In the genomic region with DNA sequence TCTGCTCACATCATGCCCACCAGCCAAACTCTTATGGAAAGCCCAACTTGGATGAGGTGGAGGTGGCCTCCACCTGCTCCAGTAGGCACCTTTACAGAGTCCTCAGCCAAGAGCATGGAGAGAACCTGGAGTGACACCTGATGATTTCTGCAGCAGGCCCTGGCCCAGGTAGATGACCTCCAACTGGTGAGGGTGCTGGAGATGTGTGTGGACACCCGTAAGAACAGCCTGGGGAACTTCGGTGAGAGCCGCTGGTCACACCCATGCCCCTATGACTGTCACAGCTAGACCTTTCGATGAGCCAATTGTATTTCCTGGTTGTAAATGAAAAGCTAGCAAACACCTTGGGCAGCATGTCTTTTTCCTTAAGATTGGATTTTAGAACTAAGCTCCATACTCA, we compare ENCODE assay signal across 25 mouse cellular contexts. TPM values are rescaled to one million over a fixed set of nuclear protein-coding genes. Genes with fewer than 3 reads are reported as not detected.
DNase-seq lines count a peak whose midpoint lies in the region; ATAC-seq lines count a peak whose summit lies in the region.
"Had no signal": no experiment of that assay in that cellular context is flagged by ENCODE, and none has a peak within 500 bp of the region (broad histone marks: within the 10 kb centered on the region; RNA-seq: fewer than 3 reads in every experiment).

No protein-coding gene starts in this region.

- H3K4me3 ChIP-seq in midbrain, embryonic 11.5 days (ENCODE audit: low read depth, low read length): no peak overlapping the region
- no peak overlapping the region for H3K4me3 ChIP-seq in midbrain, embryonic 14.5 days (replicated peaks; ENCODE audit: low read depth, low read length)
- H3K4me3 ChIP-seq in liver, embryonic 16.5 days (ENCODE audit: low read depth, low read length): no peak overlapping the region
- H3K4me3 ChIP-seq: forebrain, embryonic 12.5 days; forebrain, embryonic 15.5 days; heart, adult 2 months; heart, embryonic 10.5 days; heart, embryonic 13.5 days; hindbrain, embryonic 12.5 days; hindbrain, embryonic 15.5 days had no signal

- H3K4me2 ChIP-seq in midbrain, embryonic 11.5 days: no peak overlapping the region
- no peak overlapping the region for H3K4me2 ChIP-seq in midbrain, embryonic 14.5 days (ENCODE audit: low read length)
- H3K4me2 ChIP-seq in liver, embryonic 16.5 days (ENCODE audit: low read depth, low read length): peak overlapping the region; percentile 64; the same call in 1 of the 2 replicates
- H3K4me2 ChIP-seq: forebrain, embryonic 12.5 days; forebrain, embryonic 15.5 days; heart, embryonic 13.5 days; hindbrain, embryonic 12.5 days; hindbrain, embryonic 15.5 days had no signal

- H3K27me3 ChIP-seq in midbrain, embryonic 11.5 days (ENCODE audit: control insufficient read depth, insufficient read depth, low read length): no peaks in the 10 kb centered on the region
- H3K27me3 ChIP-seq in midbrain, embryonic 14.5 days (ENCODE audit: control insufficient read depth, insufficient read depth, low read length): no peaks in the 10 kb centered on the region
- no peaks in the 10 kb centered on the region for H3K27me3 ChIP-seq in liver, embryonic 16.5 days (ENCODE audit: control insufficient read depth, insufficient read depth, low read depth, low read length)
- H3K27me3 ChIP-seq: CH12.LX; forebrain, embryonic 12.5 days; forebrain, embryonic 15.5 days; heart, embryonic 13.5 days; hindbrain, embryonic 12.5 days; hindbrain, embryonic 15.5 days had no signal

- DNase-seq in heart, adult 11 months: peak; percentile 85
- DNase-seq in heart, postnatal 10 days: no peak
- peak; percentile 21 for DNase-seq in midbrain, embryonic 11.5 days (ENCODE audit: low spot score, missing footprints)
- no peak for DNase-seq in midbrain, embryonic 14.5 days
- DNase-seq in cerebellum, postnatal 36 days: no peak
- DNase-seq: adrenal gland, adult 2 months; adrenal gland, postnatal 14 days; B cell, adult 2 months; cerebellum, adult 11 months; cerebellum, adult 8-10 months; cerebellum, postnatal 10 days; gastrocnemius, postnatal 25 days; heart, adult 2 months had no signal

- WGBS in midbrain, embryonic 11.5 days: 92% methylated on average over 4 of the region's 4 CpGs
- 97% methylated on average over 4 of the region's 4 CpGs for WGBS in midbrain, embryonic 14.5 days
- WGBS in liver, embryonic 16.5 days (ENCODE audit: insufficient replicate concordance): 81% methylated on average over 4 of the region's 4 CpGs

- no peak overlapping the region for H3K27ac ChIP-seq in midbrain, embryonic 11.5 days (ENCODE audit: low read depth, low read length)
- no peak overlapping the region for H3K27ac ChIP-seq in midbrain, embryonic 14.5 days (replicated peaks; ENCODE audit: low read depth, low read length)
- H3K27ac ChIP-seq in liver, embryonic 16.5 days (ENCODE audit: low read length): no peak overlapping the region
- H3K27ac ChIP-seq: forebrain, embryonic 12.5 days; forebrain, embryonic 15.5 days; heart, adult 2 months; heart, embryonic 10.5 days; heart, embryonic 13.5 days; hindbrain, embryonic 12.5 days; hindbrain, embryonic 15.5 days had no signal

- intact Hi-C loops in heart, postnatal 10 days (cut with DNase I): no loop called here

- H3K36me3 ChIP-seq in midbrain, embryonic 11.5 days (ENCODE audit: control insufficient read depth, insufficient read depth, low read length): no peaks in the 10 kb centered on the region
- H3K36me3 ChIP-seq in midbrain, embryonic 14.5 days (ENCODE audit: control insufficient read depth, insufficient read depth, low read length): no peaks in the 10 kb centered on the region
- no peaks in the 10 kb centered on the region for H3K36me3 ChIP-seq in liver, embryonic 16.5 days (ENCODE audit: control insufficient read depth, insufficient read depth)
- H3K36me3 ChIP-seq: forebrain, embryonic 12.5 days; forebrain, embryonic 15.5 days; heart, embryonic 10.5 days; heart, embryonic 13.5 days; hindbrain, embryonic 12.5 days; hindbrain, embryonic 15.5 days had no signal

- ATAC-seq in midbrain, embryonic 11.5 days (ENCODE audit: low FRiP score): no peak
- ATAC-seq in midbrain, embryonic 14.5 days (ENCODE audit: low FRiP score, low TSS enrichment): no peak
- ATAC-seq in liver, embryonic 16.5 days (ENCODE audit: low read depth): no peak
- ATAC-seq: forebrain, embryonic 15.5 days had no signal

- no peaks in the 10 kb centered on the region for H3K9me3 ChIP-seq in midbrain, embryonic 11.5 days (ENCODE audit: control insufficient read depth, low read length)
- no peaks in the 10 kb centered on the region for H3K9me3 ChIP-seq in midbrain, embryonic 14.5 days (ENCODE audit: control insufficient read depth, low read length)
- H3K9me3 ChIP-seq in liver, embryonic 16.5 days (replicated peaks; ENCODE audit: control insufficient read depth, low read length): no peaks in the 10 kb centered on the region
- H3K9me3 ChIP-seq: forebrain, embryonic 12.5 days; forebrain, embryonic 15.5 days; G1E; heart, embryonic 10.5 days; heart, embryonic 13.5 days; hindbrain, embryonic 12.5 days; hindbrain, embryonic 15.5 days had no signal

- H3K9ac ChIP-seq in midbrain, embryonic 11.5 days (ENCODE audit: low read length): no peak overlapping the region
- no peak overlapping the region for H3K9ac ChIP-seq in midbrain, embryonic 14.5 days (replicated peaks; ENCODE audit: low read length)
- 0 out of 2 replicates have a peak overlapping the region, but pooled peaks have one; percentile 11 for H3K9ac ChIP-seq in liver, embryonic 16.5 days (ENCODE audit: low read depth, low read length)
- H3K9ac ChIP-seq: forebrain, embryonic 12.5 days; forebrain, embryonic 15.5 days; heart, embryonic 13.5 days; hindbrain, embryonic 12.5 days; hindbrain, embryonic 15.5 days had no signal

- H3K4me1 ChIP-seq in midbrain, embryonic 11.5 days (ENCODE audit: control insufficient read depth, insufficient read depth, low read length): peaks cover 4% of the 10 kb centered on the region
- peaks cover 6% of the 10 kb centered on the region; the same call in 1 of the 2 replicates for H3K4me1 ChIP-seq in midbrain, embryonic 14.5 days (ENCODE audit: control insufficient read depth, insufficient read depth, low read length)
- H3K4me1 ChIP-seq in liver, embryonic 16.5 days (ENCODE audit: control insufficient read depth, low read depth, low read length): peaks cover 53% of the 10 kb centered on the region

RNA-seq across cellular contexts. Expression of a gene that starts 4.2 kb away (rescaled TPM):
- total RNA-seq in heart, postnatal 10 days (2021): 1 to 10 TPM; 3.3 to 4.0 TPM
- polyA plus RNA-seq in midbrain, embryonic 11.5 days (2014; fragmentation: Nextera tagmentation; extraction: Ambion mirVana): 7.5 and 8.8 TPM in 2 replicates
- polyA plus RNA-seq in midbrain, embryonic 14.5 days (2014; fragmentation: Nextera tagmentation; extraction: Ambion mirVana): 9.0 and 9.8 TPM in 2 replicates
- 8.3 and 9.5 TPM in 2 replicates for polyA plus RNA-seq in liver, embryonic 16.5 days (2015; fragmentation: Nextera tagmentation; extraction: Ambion mirVana)

RNA-seq across cellular contexts. Expression of a gene that starts 4.3 kb away (rescaled TPM):
- 100 to 1,000 TPM; 102 to 114 TPM for total RNA-seq in heart, postnatal 10 days (2021)
- polyA plus RNA-seq in midbrain, embryonic 11.5 days (2014; fragmentation: Nextera tagmentation; extraction: Ambion mirVana): 86.1 and 103 TPM in 2 replicates
- 125 and 176 TPM in 2 replicates for polyA plus RNA-seq in midbrain, embryonic 14.5 days (2014; fragmentation: Nextera tagmentation; extraction: Ambion mirVana)
- polyA plus RNA-seq in liver, embryonic 16.5 days (2015; fragmentation: Nextera tagmentation; extraction: Ambion mirVana): 35.3 and 40.1 TPM in 2 replicates

RNA-seq across cellular contexts. Expression of a gene that starts 15.8 kb away (rescaled TPM):
- total RNA-seq in heart, postnatal 10 days (2021): not detected
- polyA plus RNA-seq in midbrain, embryonic 11.5 days (2014; fragmentation: Nextera tagmentation; extraction: Ambion mirVana): 2.1 and 2.5 TPM in 2 replicates
- polyA plus RNA-seq in midbrain, embryonic 14.5 days (2014; fragmentation: Nextera tagmentation; extraction: Ambion mirVana): 0.88 and 1.1 TPM in 2 replicates
- 0.80 and 0.84 TPM in 2 replicates for polyA plus RNA-seq in liver, embryonic 16.5 days (2015; fragmentation: Nextera tagmentation; extraction: Ambion mirVana)
- total RNA-seq: gastrocnemius, adult 8-10 months; gastrocnemius, postnatal 25 days; heart, adult 2 months; heart, postnatal 25 days; hematopoietic stem cell, adult 5-6 weeks had no signal

RNA-seq across cellular contexts. Expression of a gene that starts 17.5 kb away (rescaled TPM):
- 1 to 10 TPM; 1.9 to 4.9 TPM for total RNA-seq in heart, postnatal 10 days (2021)
- polyA plus RNA-seq in midbrain, embryonic 11.5 days (2014; fragmentation: Nextera tagmentation; extraction: Ambion mirVana): 33.5 and 38.3 TPM in 2 replicates
- 25.9 and 27.2 TPM in 2 replicates for polyA plus RNA-seq in midbrain, embryonic 14.5 days (2014; fragmentation: Nextera tagmentation; extraction: Ambion mirVana)
- polyA plus RNA-seq in liver, embryonic 16.5 days (2015; fragmentation: Nextera tagmentation; extraction: Ambion mirVana): 23.9 and 26.4 TPM in 2 replicates

RNA-seq across cellular contexts. Expression of a gene that starts 25.5 kb away (rescaled TPM):
- 10 to 100 TPM; 72.9 to 75.3 TPM for total RNA-seq in heart, postnatal 10 days (2021)
- 54.6 and 56.7 TPM in 2 replicates for polyA plus RNA-seq in midbrain, embryonic 11.5 days (2014; fragmentation: Nextera tagmentation; extraction: Ambion mirVana)
- polyA plus RNA-seq in midbrain, embryonic 14.5 days (2014; fragmentation: Nextera tagmentation; extraction: Ambion mirVana): 39.3 and 39.7 TPM in 2 replicates
- polyA plus RNA-seq in liver, embryonic 16.5 days (2015; fragmentation: Nextera tagmentation; extraction: Ambion mirVana): 70.1 and 71.7 TPM in 2 replicates

Comparison
In these comparisons a context has a peak if more than half of its experiments do, and no peak if none do; other contexts are left out.
1. DNase-seq: peak in heart, adult 11 months (single experiment) and midbrain, embryonic 11.5 days (single experiment); none in heart, postnatal 10 days (0 of 2), midbrain, embryonic 14.5 days (single experiment) and cerebellum, postnatal 36 days (0 of 2).